Mouse (Mus musculus) spleen, embryonic (tissue): ENCODE measurements at regions not wholly inside any gene's neighbourhood (a gene's known extent, or its start where the extent isn't known, plus 50 kb on each side); places are given as distances from the start of the nearest gene placed in this dataset.
"Not testable (repeated sequence)": the region's sequence is repeated elsewhere in the genome, so short reads cannot be mapped to it uniquely, and the experiment has no call there.

Source experiments
- CTCF ChIA-PET: fragments of 350-600 bp; sonication (Branson Sonifier 250); formaldehyde crosslinking; loops from one replicate; lab custom pipeline; 2022; lab: Charles Lee

GRCm38 (mm10) chr5:151733991-151734390, 82.9 kb upstream of the Rfc3 start:
- CTCF ChIA-PET = no interaction called here

GRCm38 (mm10) chr5:151725619-151726018, 74.6 kb upstream of the Rfc3 start:
- CTCF ChIA-PET = interaction anchor here (0.5 kb wide), 1 partner anchor 1694 kb away, joined by 3 read pairs; no protein-coding TSS in a partner anchor

- CTCF ChIA-PET = not testable (repeated sequence)
Observed at GRCm38 (mm10) chr5:151724403-151724802, 73.4 kb upstream of the Rfc3 start.

- CTCF ChIA-PET = no interaction called here
Observed at GRCm38 (mm10) chr5:151722458-151722857, 71.4 kb upstream of the Rfc3 start.

GRCm38 (mm10) chr5:151719757-151720156, 68.7 kb upstream of the Rfc3 start:
- CTCF ChIA-PET = not testable (repeated sequence)

- CTCF ChIA-PET = no interaction called here
Observed at GRCm38 (mm10) chr5:151717923-151718322, 66.9 kb upstream of the Rfc3 start.

GRCm38 (mm10) chr5:151705226-151705625, 54.2 kb upstream of the Rfc3 start:
- CTCF ChIA-PET = no interaction called here

- CTCF ChIA-PET = no interaction called here
Observed at GRCm38 (mm10) chr5:151704049-151704448, 53.0 kb upstream of the Rfc3 start.
